Mouse (Mus musculus): Measurements from ENCODE around the gene Rnls.

GRCm38 (mm10) chr19:33159897-33160296 is 232.2 kb downstream of the Rnls start:
- TF ChIP-seq CTCF (IDR thresholded peaks at IDR 0.05; ENCODE audit: borderline replicate concordance, control insufficient read depth, extremely low read depth, insufficient read depth, low read length, poor library complexity): no peak
- no peak for TF ChIP-seq POLR2A (IDR thresholded peaks at IDR 0.05; ENCODE audit: control insufficient read depth, extremely low read depth, insufficient read depth, low read length, poor library complexity)
